Mouse (Mus musculus) E14TG2a.4 (cell line): ENCODE measurements around the gene Adgrf4.

Source experiments
- H3K27me3 ChIP-seq: 2 replicates; pipeline ENCODE4 v1.6.1; 2014; ENCODE audit warnings: low read length, control low read depth; ENCODE audit not compliant: insufficient read depth
- H3K36me3 ChIP-seq: 2 replicates; pipeline ENCODE4 v1.6.1; 2014; ENCODE audit warnings: low read length, control low read depth; ENCODE audit not compliant: insufficient read depth
- H3K4me1 ChIP-seq: replicated peaks from 2 replicates; pipeline ENCODE4 v1.6.1; 2014; ENCODE audit warnings: low read depth, low read length, control low read depth
- H3K4me3 ChIP-seq: replicated peaks from 2 replicates; pipeline ENCODE4 v1.5.1; 2014; ENCODE audit warnings: mild to moderate bottlenecking, low read length
- H3K9me3 ChIP-seq: 2 replicates; pipeline ENCODE4 v1.6.1; 2014; ENCODE audit warnings: low read length, control low read depth
- CTCF ChIP-seq: conservative IDR thresholded peaks from 2 replicates; pipeline ENCODE4 v1.5.1; 2014; ENCODE audit warnings: low read length
- NANOG ChIP-seq: IDR thresholded peaks from 2 replicates; pipeline ENCODE4 v1.6.1; 2014; ENCODE audit warnings: borderline replicate concordance, low read length, mixed read lengths
- POU5F1 ChIP-seq: IDR thresholded peaks from 2 replicates; pipeline ENCODE4 v1.6.1; 2014; ENCODE audit warnings: low read length, borderline replicate concordance

Gene Adgrf4

GRCm38 (mm10) chr17:42690531-42690930, 1.6 kb downstream of the Adgrf4 start:
- no peaks in the 10 kb centered on the region for H3K4me1 ChIP-seq
- H3K4me3 ChIP-seq, result no peak overlapping the region
- no peaks in the 10 kb centered on the region for H3K36me3 ChIP-seq
- H3K27me3 ChIP-seq, result no peaks in the 10 kb centered on the region
- H3K9me3 ChIP-seq, result no peaks in the 10 kb centered on the region
- TF ChIP-seq CTCF (no peak), NANOG (no peak), POU5F1 (no peak)

GRCm38 (mm10) chr17:42658634-42659422, 33.3 kb downstream of the Adgrf4 start:
- no peaks in the 10 kb centered on the region for H3K4me1 ChIP-seq
- no peaks in the 10 kb centered on the region for H3K9me3 ChIP-seq
- H3K27me3 ChIP-seq, result no peaks in the 10 kb centered on the region
- H3K4me3 ChIP-seq, result no peak overlapping the region
- H3K36me3 ChIP-seq, result no peaks in the 10 kb centered on the region
- TF ChIP-seq CTCF (peak; percentile 56), POU5F1 (no peak)

GRCm38 (mm10) chr17:42643416-42643815, 48.7 kb downstream of the Adgrf4 start:
- TF ChIP-seq CTCF, result no peak
- no peak for TF ChIP-seq NANOG
- TF ChIP-seq POU5F1, result no peak
- Histone ChIP-seq H3K9me3 (peaks cover 3% of the 10 kb centered on the region; the same call in 1 of the 2 replicates), H3K4me1 (no peaks in the 10 kb centered on the region), H3K36me3 (no peaks in the 10 kb centered on the region), H3K27me3 (no peaks in the 10 kb centered on the region), H3K4me3 (no peak overlapping the region)

- TF ChIP-seq NANOG (no peak), CTCF (no peak), POU5F1 (no peak)
- H3K36me3 ChIP-seq, result no peaks in the 10 kb centered on the region
These were observed 61.9 kb downstream of the Adgrf4 start for GRCm38 (mm10) chr17:42630206-42630605.

GRCm38 (mm10) chr17:42613043-42613737, 78.9 kb downstream of the Adgrf4 start:
- TF ChIP-seq NANOG, result no peak
- peak; percentile 64 for TF ChIP-seq CTCF
- no peak for TF ChIP-seq POU5F1
- 0 out of 2 replicates have a peak, but pooled peaks cover 2% of the 10 kb centered on the region for H3K4me1 ChIP-seq
- H3K9me3 ChIP-seq, result no peaks in the 10 kb centered on the region
- H3K4me3 ChIP-seq, result no peak overlapping the region
- no peaks in the 10 kb centered on the region for H3K36me3 ChIP-seq
- no peaks in the 10 kb centered on the region for H3K27me3 ChIP-seq

More at GRCm38 (mm10) chr17:42630206-42630605, 61.9 kb downstream of the Adgrf4 start:
- peaks cover 12% of the 10 kb centered on the region; the same call in 1 of the 2 replicates for H3K9me3 ChIP-seq
- no peaks in the 10 kb centered on the region for H3K4me1 ChIP-seq
- no peaks in the 10 kb centered on the region for H3K27me3 ChIP-seq
- H3K4me3 ChIP-seq, result no peak overlapping the region

- H3K9me3 ChIP-seq, result no peaks in the 10 kb centered on the region
- no peak for TF ChIP-seq CTCF
- no peak for TF ChIP-seq POU5F1
- TF ChIP-seq NANOG, result no peak
- H3K4me3 ChIP-seq, result no peak within 1 kb of the TSS
- 0 out of 2 replicates have a peak, but pooled peaks cover 6% of the 10 kb centered on the region for H3K4me1 ChIP-seq
- no peaks in the 10 kb centered on the region for H3K36me3 ChIP-seq
- H3K27me3 ChIP-seq, result no peaks in the 10 kb centered on the region
These were observed 80.8 kb downstream of the Adgrf4 start, which contains the start of gene Opn5 for GRCm38 (mm10) chr17:42611295-42611694. TSS of gene Opn5 (minus strand) at chr17:42611395.

- H3K4me3 ChIP-seq, result no peak overlapping the region
- H3K4me1 ChIP-seq, result 0 out of 2 replicates have a peak, but pooled peaks cover 6% of the 10 kb centered on the region
- no peaks in the 10 kb centered on the region for H3K27me3 ChIP-seq
- no peaks in the 10 kb centered on the region for H3K9me3 ChIP-seq
- H3K36me3 ChIP-seq, result no peaks in the 10 kb centered on the region
- TF ChIP-seq POU5F1 (no peak), NANOG (peak; percentile 13; the same call in 1 of the 2 replicates), CTCF (no peak)
These were observed 83.8 kb downstream of the Adgrf4 start for GRCm38 (mm10) chr17:42608270-42608669.
